Mouse (Mus musculus) forebrain, embryonic 14.5 days (tissue): ENCODE measurements around the gene Cldn5. TPM values are rescaled to one million over a fixed set of nuclear protein-coding genes. Genes with fewer than 3 reads are reported as not detected.

ENCODE experiments used
- ATAC-seq: fragments of 200-750 bp; cut with Nextera tagmentation; 2 replicates; pipeline ENCODE4 v1.8.0; 2017; ENCODE audit warnings: mild to moderate bottlenecking, moderate library complexity
- DNase-seq: peaks from one replicate; pipeline ENCODE4 v3.0.0-alpha.2; 2015; ENCODE audit warnings: low spot score
- H3K27ac ChIP-seq: fragments of 300-500 bp; sonication (generic); 2 replicates; pipeline ENCODE4 v1.5.1; 2014; ENCODE audit warnings: low read depth, mild to moderate bottlenecking, control low read depth, low read length, moderate library complexity
- H3K27me3 ChIP-seq: fragments of 300-500 bp; sonication (generic); replicated peaks from 2 replicates; pipeline ENCODE4 v1.6.1; 2014; ENCODE audit warnings: low read length, control low read depth, mixed read lengths; ENCODE audit not compliant: control insufficient read depth, insufficient read depth
- H3K36me3 ChIP-seq: fragments of 300-500 bp; sonication (generic); 2 replicates; pipeline ENCODE4 v1.6.1; 2014; ENCODE audit warnings: low read length, control low read depth; ENCODE audit not compliant: control insufficient read depth, insufficient read depth
- H3K4me1 ChIP-seq: fragments of 300-500 bp; sonication (generic); 2 replicates; pipeline ENCODE4 v1.6.1; 2014; ENCODE audit warnings: antibody characterized with exemption, low read length, control low read depth; ENCODE audit not compliant: control insufficient read depth, insufficient read depth
- H3K4me2 ChIP-seq: fragments of 300-500 bp; sonication (generic); 2 replicates; pipeline ENCODE4 v1.6.1; 2014; ENCODE audit warnings: mild to moderate bottlenecking, control low read depth, low read length
- H3K4me3 ChIP-seq: fragments of 300-500 bp; sonication (generic); 2 replicates; pipeline ENCODE4 v1.5.1; 2014; ENCODE audit warnings: low read depth, low read length, control low read depth
- H3K9ac ChIP-seq: fragments of 300-500 bp; sonication (generic); 2 replicates; pipeline ENCODE4 v1.6.1; 2014; ENCODE audit warnings: mild to moderate bottlenecking, low read length, control low read depth, moderate library complexity
- H3K9me3 ChIP-seq: fragments of 300-500 bp; sonication (generic); replicated peaks from 2 replicates; pipeline ENCODE4 v1.6.1; 2016; ENCODE audit warnings: low read length, control low read depth, mixed read lengths; ENCODE audit not compliant: control insufficient read depth
- WGBS: fragments of 180-500 bp; shearing (Covaris S2); extraction: QIAGEN DNeasy Blood & Tissue Kit; methylation state at CpG from one replicate; pipeline ENCODE4 v1.1.7; 2014; 5-methylcytosine and 5-hydroxymethylcytosine counted together
- polyA plus RNA-seq: library from polyadenylated mRNA; unstranded; fragments of >200 nt; fragmentation: Nextera tagmentation; extraction: Ambion mirVana; gene quantifications from 2 replicates; pipeline ENCODE4 v1.2.1, GENCODE M21; 2014

Gene Cldn5
- polyA plus RNA-seq, 1 experiment from 2014 or later: 92.0 TPM

DNA sequence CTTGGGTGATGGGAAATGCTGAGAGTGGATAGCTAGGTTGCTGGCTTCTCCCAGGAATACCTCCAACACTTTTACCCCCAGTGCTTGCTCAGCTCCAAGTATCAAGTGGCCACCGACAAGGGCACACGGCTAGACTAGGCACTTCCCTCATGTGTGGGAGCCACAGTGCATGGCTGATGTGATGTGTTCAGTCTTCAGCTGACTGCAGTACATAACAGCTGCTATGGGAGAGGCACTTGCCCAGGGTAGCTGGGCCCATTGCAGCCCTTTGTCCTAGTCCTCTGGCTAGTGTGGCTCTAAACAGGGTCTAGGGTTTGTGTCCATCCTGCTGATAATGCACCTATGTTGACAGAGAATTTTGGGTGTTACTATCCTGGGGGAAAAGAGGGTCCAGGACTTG lies 1.8 kb downstream of the Cldn5 start:
- H3K27ac ChIP-seq: no peak overlapping the region
- no peak overlapping the region for H3K9ac ChIP-seq
- H3K9me3 ChIP-seq: no peaks in the 10 kb centered on the region
- H3K4me3 ChIP-seq: no peak overlapping the region
- H3K4me1 ChIP-seq: peaks cover 2% of the 10 kb centered on the region; the same call in 1 of the 2 replicates
- H3K4me2 ChIP-seq: no peak overlapping the region
- DNase-seq (no peak), ATAC-seq (no peak)
- peaks cover 42% of the 10 kb centered on the region for H3K27me3 ChIP-seq
- peaks cover 11% of the 10 kb centered on the region; the same call in 1 of the 2 replicates for H3K36me3 ChIP-seq
- WGBS: 48% methylated on average over 2 of the region's 2 CpGs

DNA sequence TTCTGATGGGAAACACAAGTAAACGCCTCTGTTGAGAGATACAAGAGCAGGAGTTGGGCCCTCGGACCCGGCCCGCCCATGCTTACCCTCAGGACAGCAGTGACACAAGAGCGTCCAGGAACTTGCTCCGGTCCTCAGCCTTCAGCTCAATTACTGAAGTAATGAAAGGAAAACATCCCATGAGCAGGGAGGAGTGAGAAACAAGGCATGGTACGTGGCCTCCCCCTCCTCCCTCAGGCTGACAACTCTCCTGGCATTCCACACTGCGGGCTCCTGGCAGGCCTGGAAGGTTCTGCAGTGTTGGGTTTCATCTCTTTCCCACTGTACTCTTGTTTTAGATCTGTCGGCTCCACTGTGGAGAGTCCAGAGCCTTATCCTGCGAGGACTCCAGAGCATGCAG lies 5.2 kb downstream of the Cldn5 start:
- Histone ChIP-seq H3K4me3 (no peak overlapping the region), H3K9me3 (no peaks in the 10 kb centered on the region), H3K27me3 (peaks cover 24% of the 10 kb centered on the region), H3K4me1 (peaks cover 2% of the 10 kb centered on the region; the same call in 1 of the 2 replicates), H3K27ac (no peak overlapping the region), H3K4me2 (no peak overlapping the region), H3K36me3 (peaks cover 29% of the 10 kb centered on the region), H3K9ac (no peak overlapping the region)
- WGBS: 93% methylated on average over 10 of the region's 10 CpGs
- no peak for ATAC-seq
- no peak for DNase-seq

DNA sequence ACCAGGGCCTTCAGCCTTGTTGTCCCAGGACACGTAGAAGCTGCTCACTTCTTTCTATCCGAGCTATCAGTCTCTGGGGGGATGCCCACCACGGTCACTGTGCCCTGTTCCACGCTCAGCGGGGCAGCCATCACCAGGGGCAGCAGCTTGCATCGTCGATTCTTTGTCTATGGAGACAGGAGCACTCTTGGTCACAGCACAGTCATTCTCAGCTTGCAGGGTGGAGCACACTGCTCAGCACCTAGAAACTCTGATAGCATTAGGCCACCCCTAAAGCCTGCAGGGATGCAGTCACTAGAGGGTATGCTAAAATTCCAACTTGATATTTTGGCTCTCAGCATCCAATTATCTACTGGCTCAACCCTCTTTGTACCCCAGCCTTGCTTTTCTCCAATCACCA lies 8.4 kb downstream of the Cldn5 start:
- WGBS: 91% methylated on average over 7 of the region's 7 CpGs
- Histone ChIP-seq H3K27ac (no peak overlapping the region), H3K4me3 (no peak overlapping the region), H3K4me2 (no peak overlapping the region), H3K36me3 (peaks cover 51% of the 10 kb centered on the region), H3K9ac (no peak overlapping the region), H3K9me3 (no peaks in the 10 kb centered on the region), H3K4me1 (no peaks in the 10 kb centered on the region), H3K27me3 (no peaks in the 10 kb centered on the region)
- ATAC-seq (no peak), DNase-seq (no peak)

DNA sequence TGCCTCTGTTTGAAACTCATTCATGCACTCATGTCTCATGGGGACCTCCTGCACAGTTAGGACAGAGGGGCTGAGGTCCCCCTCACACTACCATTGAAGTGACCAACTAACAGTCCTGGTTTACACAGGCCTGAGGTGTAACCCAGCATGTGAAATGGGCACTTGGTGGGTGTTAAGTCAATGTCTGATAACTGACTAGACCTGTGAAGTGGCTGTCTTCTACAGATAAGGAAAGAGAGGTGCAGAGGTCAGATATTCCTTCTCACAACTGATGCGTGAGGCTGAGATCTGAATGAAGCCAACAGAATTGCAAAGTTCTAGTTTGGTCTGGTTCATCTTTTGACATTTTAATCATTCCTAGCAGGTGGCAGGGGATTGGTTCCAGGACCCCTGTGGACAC lies 8.8 kb downstream of the Cldn5 start:
- H3K9ac ChIP-seq: no peak overlapping the region
- no peak overlapping the region for H3K4me2 ChIP-seq
- no peak overlapping the region for H3K27ac ChIP-seq
- no peak for DNase-seq
- ATAC-seq: no peak
- no peak overlapping the region for H3K4me3 ChIP-seq
- no peaks in the 10 kb centered on the region for H3K9me3 ChIP-seq
- no peaks in the 10 kb centered on the region for H3K4me1 ChIP-seq
- 74% methylated on average over 1 of the region's 1 CpGs for WGBS
- H3K27me3 ChIP-seq: no peaks in the 10 kb centered on the region
- peaks cover 53% of the 10 kb centered on the region for H3K36me3 ChIP-seq

DNA sequence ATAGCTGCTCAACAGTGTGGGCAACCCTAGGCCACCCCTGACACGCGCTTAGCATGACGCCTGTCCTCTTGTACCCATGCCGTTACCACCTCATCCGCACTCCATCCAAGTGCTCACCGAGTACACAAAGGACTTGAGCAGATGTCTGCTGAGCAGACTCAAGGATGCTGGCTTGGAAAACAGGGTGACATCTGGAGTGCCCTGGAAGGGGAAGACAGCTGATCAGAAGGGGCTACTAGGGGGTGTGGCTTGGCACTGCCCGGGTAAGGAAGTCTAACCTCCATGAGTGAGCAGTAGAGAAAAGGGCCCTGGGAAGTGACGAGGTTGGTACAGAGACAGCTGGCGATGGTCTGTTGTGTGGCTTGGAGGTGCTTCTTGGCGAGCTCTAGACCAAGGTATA lies 10.0 kb downstream of the Cldn5 start:
- H3K27ac ChIP-seq: no peak overlapping the region
- no peak overlapping the region for H3K4me3 ChIP-seq
- no peak for DNase-seq
- no peak for ATAC-seq
- H3K9me3 ChIP-seq: no peaks in the 10 kb centered on the region
- H3K4me2 ChIP-seq: no peak overlapping the region
- no peak overlapping the region for H3K9ac ChIP-seq
- 87% methylated on average over 10 of the region's 10 CpGs for WGBS
- no peaks in the 10 kb centered on the region for H3K4me1 ChIP-seq
- no peaks in the 10 kb centered on the region for H3K27me3 ChIP-seq
- peaks cover 54% of the 10 kb centered on the region for H3K36me3 ChIP-seq

DNA sequence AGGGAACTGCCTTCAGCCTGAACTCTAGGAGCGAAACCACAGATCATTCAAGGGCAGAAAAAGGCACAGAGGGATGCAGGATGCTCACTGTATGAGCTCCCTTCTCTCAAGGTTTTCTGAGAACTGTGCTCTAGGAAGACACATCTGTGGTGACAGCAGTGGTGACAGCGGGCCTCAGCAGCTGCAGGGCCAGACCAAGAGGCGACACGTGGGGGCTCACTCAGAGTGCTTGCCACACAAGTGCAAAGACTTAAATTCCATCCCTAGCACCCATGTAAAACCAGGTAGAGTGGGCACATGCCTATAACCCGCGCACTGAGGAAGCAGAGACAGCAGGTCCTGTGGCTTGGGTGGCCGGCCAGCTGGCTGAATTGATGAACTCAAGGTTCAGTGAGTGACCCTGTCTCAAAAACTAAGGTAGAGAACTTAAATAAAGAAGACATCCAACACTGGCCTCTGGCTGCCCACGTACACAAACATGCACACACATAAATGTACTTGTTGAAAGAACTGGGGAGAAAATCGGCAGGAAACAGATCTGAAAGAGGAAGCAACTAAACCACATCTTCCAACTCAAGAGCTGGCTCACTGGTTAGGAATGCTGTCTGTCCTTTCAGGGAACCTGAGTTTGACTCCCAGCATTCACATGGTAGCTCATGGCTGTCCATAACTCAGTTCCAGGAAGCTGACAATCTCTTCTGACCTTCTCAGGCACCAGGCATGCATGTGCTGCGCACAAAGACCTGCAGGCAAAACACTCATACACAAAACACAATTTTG lies 12.2 kb downstream of the Cldn5 start:
- no peak overlapping the region for H3K4me2 ChIP-seq
- no peak overlapping the region for H3K4me3 ChIP-seq
- H3K36me3 ChIP-seq: peaks cover 57% of the 10 kb centered on the region
- no peaks in the 10 kb centered on the region for H3K4me1 ChIP-seq
- 94% methylated on average over 10 of the region's 10 CpGs for WGBS
- H3K27ac ChIP-seq: no peak overlapping the region
- DNase-seq (no peak), ATAC-seq (no peak)
- no peaks in the 10 kb centered on the region for H3K9me3 ChIP-seq
- no peak overlapping the region for H3K9ac ChIP-seq
- no peaks in the 10 kb centered on the region for H3K27me3 ChIP-seq

DNA sequence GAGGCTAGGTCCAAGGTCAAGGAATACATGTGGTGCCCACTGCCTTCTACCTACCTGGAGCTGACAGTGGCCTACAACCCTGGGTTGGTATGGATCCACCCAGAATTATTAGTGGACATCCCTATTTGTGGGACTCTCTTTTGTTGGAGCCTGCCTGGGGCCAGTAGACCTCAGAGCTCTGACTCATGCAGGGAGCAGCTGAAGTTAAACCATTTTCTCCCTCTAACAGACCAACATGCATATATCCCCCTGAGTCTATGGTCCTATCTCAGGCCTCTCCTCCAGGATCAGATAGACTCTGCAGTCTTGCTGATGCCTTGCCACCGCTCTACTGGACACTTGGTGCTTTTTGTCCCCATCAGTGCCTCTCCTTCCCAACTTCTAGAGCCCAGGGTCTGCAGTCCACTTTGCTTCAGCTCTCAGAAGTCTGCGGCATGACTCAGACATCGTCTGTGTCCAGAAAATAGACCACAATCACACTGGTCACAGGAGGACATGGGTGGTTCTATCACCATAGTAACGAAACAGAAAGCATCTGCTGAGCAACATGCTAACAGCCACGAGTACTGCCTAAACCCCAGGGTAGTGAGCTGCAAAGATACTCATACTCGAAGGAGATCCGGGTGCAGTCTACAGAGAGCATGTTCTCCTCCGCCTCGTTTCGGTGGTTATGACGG lies 18.7 kb downstream of the Cldn5 start:
- whole genome bisulfite sequencing: 92% methylated on average over 11 of the region's 11 CpGs
- no peaks in the 10 kb centered on the region for H3K4me1 ChIP-seq
- DNase-seq (no peak), ATAC-seq (no peak)
- no peak overlapping the region for H3K9ac ChIP-seq
- H3K4me2 ChIP-seq: no peak overlapping the region
- H3K9me3 ChIP-seq: no peaks in the 10 kb centered on the region
- no peak overlapping the region for H3K27ac ChIP-seq
- H3K4me3 ChIP-seq: no peak overlapping the region
- H3K27me3 ChIP-seq: no peaks in the 10 kb centered on the region
- H3K36me3 ChIP-seq: peaks cover 67% of the 10 kb centered on the region

DNA sequence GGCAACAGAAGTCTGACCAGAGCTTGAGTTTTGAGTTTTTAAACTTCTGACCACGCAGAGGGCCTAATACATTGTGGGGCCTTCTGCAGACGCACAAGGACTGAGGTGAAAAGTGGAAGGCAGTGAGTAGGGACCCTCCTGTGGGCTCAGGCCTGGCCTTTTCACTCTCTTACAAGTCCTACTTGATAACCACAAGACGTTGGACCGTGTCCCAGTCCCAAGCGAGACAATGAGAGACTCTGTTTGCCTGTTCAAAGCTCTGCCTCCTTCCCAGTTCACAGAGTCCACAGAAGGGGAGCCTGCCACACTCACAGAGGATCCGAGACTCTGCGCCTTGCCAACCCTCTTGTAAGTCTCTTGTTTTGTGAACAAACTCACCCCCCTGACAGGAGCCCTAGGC lies 20.0 kb downstream of the Cldn5 start:
- Histone ChIP-seq H3K27ac (no peak overlapping the region), H3K36me3 (peaks cover 72% of the 10 kb centered on the region), H3K4me1 (no peaks in the 10 kb centered on the region), H3K9ac (no peak overlapping the region), H3K9me3 (no peaks in the 10 kb centered on the region), H3K4me3 (no peak overlapping the region), H3K27me3 (no peaks in the 10 kb centered on the region), H3K4me2 (no peak overlapping the region)
- no peak for DNase-seq
- 68% methylated on average over 7 of the region's 7 CpGs for WGBS
- no peak for ATAC-seq

DNA sequence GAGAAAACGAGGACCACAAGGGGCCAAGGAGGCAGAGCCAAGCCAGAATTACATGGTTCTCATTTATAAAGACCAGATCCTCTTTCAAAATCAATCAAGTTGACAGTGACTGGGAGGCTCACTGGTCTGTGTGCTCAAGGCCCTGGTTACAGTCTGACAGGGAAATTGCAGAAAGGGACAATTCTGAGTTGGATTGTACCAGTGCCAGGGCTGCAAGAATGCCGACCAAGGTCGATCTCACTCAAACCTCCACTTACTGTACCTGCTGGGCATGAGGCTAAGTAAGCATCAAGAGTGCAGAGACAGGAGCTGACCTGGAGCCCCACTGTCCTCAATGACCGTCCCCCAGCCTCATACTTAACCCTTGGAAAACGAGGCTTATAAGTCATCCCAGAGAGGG lies 21.5 kb downstream of the Cldn5 start:
- WGBS: 91% methylated on average over 5 of the region's 5 CpGs
- Histone ChIP-seq H3K4me3 (no peak overlapping the region), H3K4me1 (no peaks in the 10 kb centered on the region), H3K36me3 (peaks cover 67% of the 10 kb centered on the region), H3K27me3 (no peaks in the 10 kb centered on the region), H3K4me2 (no peak overlapping the region), H3K27ac (no peak overlapping the region), H3K9me3 (no peaks in the 10 kb centered on the region), H3K9ac (no peak overlapping the region)
- ATAC-seq (no peak), DNase-seq (no peak)
